Mouse (Mus musculus) heart, postnatal 25 days (tissue): Measurements from ENCODE around the gene Gm8890. TPM values are rescaled to one million over a fixed set of nuclear protein-coding genes. Genes with fewer than 3 reads are reported as not detected.
"Not testable (repeated sequence)": the region's sequence is repeated elsewhere in the genome, so short reads cannot be mapped to it uniquely, and the experiment has no call there.

Experiments
- DNase-seq: peaks from one replicate; pipeline ENCODE4 v3.0.0; 2022; ENCODE audit warnings: low spot score
- intact Hi-C: fragments of 180-260 bp; cut with DNase I; formaldehyde crosslinking; loops from one replicate; pipeline ENCODE4 v1.15.1; 2025
- total RNA-seq, 2 experiments: library from RNA; stranded (reverse); gene quantifications; 2 replicates each; pipeline ENCODE4 v1.2.3; 2021

The Gm8890 gene
- total RNA-seq: not detected

DNA sequence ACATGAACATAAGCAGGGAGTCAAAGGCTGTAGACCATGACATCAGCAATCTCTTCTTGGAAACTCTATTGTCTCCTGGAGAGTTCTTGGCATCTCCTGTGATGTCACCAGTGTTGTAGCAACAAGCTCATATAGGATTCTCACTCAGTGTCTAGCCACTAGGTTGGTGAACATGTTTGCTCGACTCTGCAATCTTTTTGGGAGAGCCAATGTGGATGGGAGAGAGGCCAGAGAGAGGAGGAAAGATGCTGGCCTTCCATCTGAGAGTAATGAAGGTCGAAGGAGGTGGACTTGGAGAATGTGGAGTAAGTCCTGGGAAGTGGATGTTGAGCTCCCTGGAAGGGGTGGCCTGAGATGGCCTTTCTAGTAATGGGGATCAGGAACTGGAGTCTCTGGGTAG lies at the start of gene Gm8890:
Gene Gm8890 (plus strand): TSS at position 301 of the 400 bp plus-strand sequence.
- intact Hi-C loops, DNase-seq: not testable (repeated sequence)

DNA sequence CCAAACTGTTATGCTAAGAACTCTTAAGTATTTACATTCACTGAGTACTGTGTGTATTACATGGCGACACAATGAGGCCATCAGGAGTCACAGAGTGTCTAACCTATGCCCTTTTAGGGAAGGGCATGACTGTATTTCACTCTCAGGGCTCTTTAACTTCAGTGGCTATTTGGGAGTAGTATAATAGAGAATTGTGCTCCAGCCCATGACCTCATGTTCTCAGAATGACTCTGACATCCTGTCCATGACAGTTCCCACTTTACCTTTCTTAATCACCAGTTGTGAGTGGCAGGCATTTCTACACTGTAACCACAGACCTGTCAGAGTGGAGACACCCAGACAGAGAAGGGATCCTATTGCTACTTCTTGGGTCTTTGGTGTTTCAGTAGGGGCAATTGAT lies 388 bp downstream of the Gm8890 start:
- DNase-seq, intact Hi-C loops: not testable (repeated sequence)

Other genes starting within 250 kb of the Gm8890 start
- gene Gm8879, start 128.4 kb upstream of the Gm8890 start, total RNA-seq: not detected
- not detected for gene Gm5861, start 73.0 kb upstream of the Gm8890 start, total RNA-seq
- gene Speer1, start 85.5 kb downstream of the Gm8890 start, total RNA-seq: not detected
- not detected for gene Gm8897, start 160.4 kb downstream of the Gm8890 start, total RNA-seq
- gene Gm8906, start 246.7 kb downstream of the Gm8890 start, total RNA-seq: not detected